Mouse (Mus musculus): ENCODE results near the gene Gapvd1.

GRCm38 (mm10) chr2:34684076-34684870 is 70.8 kb downstream of the Gapvd1 start:
- TF ChIP-seq GATA1 (IDR thresholded peaks at IDR 0.05; ENCODE audit: borderline replicate concordance, low read length) (no peak), FLI1 (IDR thresholded peaks at IDR 0.05; ENCODE audit: low read length) (no peak)
